Mouse (Mus musculus) heart, adult 18-20 months (tissue): ENCODE results near the gene Mrc2. TPM values are rescaled to one million over a fixed set of nuclear protein-coding genes. Genes with fewer than 3 reads are reported as not detected.

Experiments
- DNase-seq, 2 experiments: peaks; one replicate each; pipeline ENCODE4 v3.0.0; 2021 to 2022; ENCODE audit warnings: mixed read lengths in 1 of 2
- total RNA-seq, 2 experiments: library from RNA; stranded (reverse); gene quantifications; 2 replicates each; pipeline ENCODE4 v1.2.3; 2021

Mrc2 gene
- total RNA-seq, 2 experiments from 2014 or later, result 10.8 to 11.7 TPM

- no peak for DNase-seq
Observed at GRCm38 (mm10) chr11:105390290-105390689, 97.8 kb downstream of the Mrc2 start.

Other genes with a start within 250 kb of the Mrc2 start
- not detected for gene Efcab3, start 229.1 kb upstream of the Mrc2 start, total RNA-seq
- 10 to 100 TPM; 10.2 to 10.3 TPM for gene Mettl2, start 166.2 kb upstream of the Mrc2 start, total RNA-seq
- gene Gm10842, start 145.8 kb upstream of the Mrc2 start, total RNA-seq, result not detected
- gene Tlk2, start 113.8 kb upstream of the Mrc2 start, total RNA-seq, result 10 to 100 TPM; 31.2 to 32.0 TPM
- gene March10, start 164.1 kb downstream of the Mrc2 start, total RNA-seq, result not detected